Mouse (Mus musculus) testis, adult 2 months (tissue): Measurements from ENCODE around the gene Gm42715.
A peak's percentile ranks its signal among the peaks of the same experiment; 100 is the strongest.

Source experiments
- CTCF ChIP-seq: fragments of 200-500 bp; IDR thresholded peaks from 2 replicates; pipeline ENCODE4 v1.5.1; 2012; ENCODE audit warnings: low read depth, mild to moderate bottlenecking, inconsistent platforms, low read length, moderate library complexity; ENCODE audit not compliant: control insufficient read depth, insufficient read depth, insufficient replicate concordance
- POLR2A ChIP-seq: fragments of 200-500 bp; IDR thresholded peaks from 2 replicates; pipeline ENCODE4 v1.6.1; 2012; ENCODE audit warnings: low read depth, mild to moderate bottlenecking, inconsistent platforms, low read length, moderate library complexity; ENCODE audit not compliant: control insufficient read depth

DNA sequence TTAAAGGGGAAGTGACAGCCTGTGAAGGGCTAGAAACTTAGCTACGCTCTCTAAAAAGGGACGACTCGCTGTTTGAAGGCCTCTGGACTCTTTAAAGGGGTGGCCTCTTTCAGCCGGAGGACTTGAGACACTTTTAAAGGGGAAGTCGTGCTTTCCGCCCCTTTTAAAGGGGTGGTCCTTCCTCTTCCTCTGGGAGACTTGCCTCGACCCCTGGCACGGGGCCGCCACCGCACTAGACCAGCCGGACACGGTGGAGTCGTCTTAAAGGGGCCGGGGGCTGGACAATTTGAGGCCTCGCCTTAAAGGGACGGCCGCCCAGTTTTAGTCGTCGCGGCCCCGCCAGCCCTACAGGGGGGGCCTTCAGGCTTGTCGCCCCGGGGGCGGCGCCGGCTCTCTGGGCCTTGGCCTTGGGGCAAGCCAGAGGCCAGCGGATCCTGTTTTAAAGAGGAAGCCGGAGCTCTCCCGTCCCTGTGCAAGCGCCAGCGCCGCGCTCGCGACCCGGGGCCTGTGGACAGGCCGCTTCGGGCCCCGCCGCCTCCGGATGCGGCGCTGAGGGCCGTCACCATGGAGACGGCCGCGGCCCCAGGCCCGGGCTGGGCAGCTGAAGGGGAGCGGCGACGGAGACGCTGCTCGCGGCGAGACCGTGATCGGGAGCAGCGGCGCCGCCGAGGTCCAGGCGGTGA, 40.6 kb upstream of the Gm42715 start, which contains the start of gene Fbrs:
- no peak for TF ChIP-seq CTCF
- TF ChIP-seq POLR2A, result peak; percentile 55
